Mouse (Mus musculus) midbrain, postnatal 0 days (tissue): ENCODE results near the gene Zbtb46. TPM values are rescaled to one million over a fixed set of nuclear protein-coding genes. Genes with fewer than 3 reads are reported as not detected.

Experiments
- ATAC-seq: fragments of 200-750 bp; cut with Nextera tagmentation; 2 replicates; pipeline ENCODE4 v1.8.0; 2017; ENCODE audit warnings: moderate number of reproducible peaks, mild to moderate bottlenecking, moderate TSS enrichment, moderate library complexity; ENCODE audit not compliant: low FRiP score
- DNase-seq: peaks from one replicate; pipeline ENCODE4 v3.0.0-alpha.2; 2015; ENCODE audit warnings: low spot score
- H3K27ac ChIP-seq: fragments of 300-500 bp; sonication (generic); 2 replicates; pipeline ENCODE4 v1.5.1; 2014; ENCODE audit warnings: low read depth, mild to moderate bottlenecking, low read length, mixed read lengths
- H3K27me3 ChIP-seq: fragments of 300-500 bp; sonication (generic); 2 replicates; pipeline ENCODE4 v1.6.1; 2014; ENCODE audit warnings: low read length, control low read depth, mixed read lengths; ENCODE audit not compliant: insufficient read depth
- H3K36me3 ChIP-seq: fragments of 300-500 bp; sonication (generic); 2 replicates; pipeline ENCODE4 v1.6.1; 2014; ENCODE audit warnings: low read length, control low read depth, mixed read lengths; ENCODE audit not compliant: insufficient read depth
- H3K4me1 ChIP-seq: fragments of 300-500 bp; sonication (generic); 2 replicates; pipeline ENCODE4 v1.6.1; 2014; ENCODE audit warnings: mild to moderate bottlenecking, control low read depth, antibody characterized with exemption, low read length, mixed read lengths; ENCODE audit not compliant: insufficient read depth
- H3K4me2 ChIP-seq: fragments of 300-500 bp; sonication (generic); 2 replicates; pipeline ENCODE4 v1.6.1; 2014; ENCODE audit warnings: low read depth, mild to moderate bottlenecking, low read length, mixed read lengths; ENCODE audit not compliant: poor library complexity, severe bottlenecking
- H3K4me3 ChIP-seq: fragments of 300-500 bp; sonication (generic); 2 replicates; pipeline ENCODE4 v1.5.1; 2014; ENCODE audit warnings: low read depth, mild to moderate bottlenecking, low read length, moderate library complexity
- H3K9ac ChIP-seq: fragments of 300-500 bp; sonication (generic); replicated peaks from 2 replicates; pipeline ENCODE4 v1.6.1; 2014; ENCODE audit warnings: mild to moderate bottlenecking, low read length, moderate library complexity, mixed read lengths; ENCODE audit not compliant: poor library complexity, severe bottlenecking
- H3K9me3 ChIP-seq: fragments of 300-500 bp; sonication (generic); 2 replicates; pipeline ENCODE4 v1.6.1; 2016; ENCODE audit warnings: low read length, control low read depth
- CTCF ChIP-seq: IDR thresholded peaks from 2 replicates; pipeline ENCODE4 v1.5.1; 2016; ENCODE audit warnings: antibody characterized with exemption, mild to moderate bottlenecking
- WGBS: fragments of 180-500 bp; shearing (Covaris S2); extraction: QIAGEN DNeasy Blood & Tissue Kit; methylation state at CpG from one replicate; pipeline ENCODE4 v1.1.7; 2014; 5-methylcytosine and 5-hydroxymethylcytosine counted together
- polyA plus RNA-seq: library from polyadenylated mRNA; unstranded; fragments of >200 nt; fragmentation: Nextera tagmentation; extraction: Ambion mirVana; gene quantifications from 2 replicates; pipeline ENCODE4 v1.2.1, GENCODE M21; 2015
- total RNA-seq: library from RNA; depleted of rRNA; stranded (reverse); fragments of >200 nt; gene quantifications from 2 replicates; pipeline ENCODE4 v1.2.3, GENCODE M21; 2014

Zbtb46 gene
- total and polyA plus RNA-seq, 2 experiments from 2014 or later, result 18.4 to 25.8 TPM

DNA sequence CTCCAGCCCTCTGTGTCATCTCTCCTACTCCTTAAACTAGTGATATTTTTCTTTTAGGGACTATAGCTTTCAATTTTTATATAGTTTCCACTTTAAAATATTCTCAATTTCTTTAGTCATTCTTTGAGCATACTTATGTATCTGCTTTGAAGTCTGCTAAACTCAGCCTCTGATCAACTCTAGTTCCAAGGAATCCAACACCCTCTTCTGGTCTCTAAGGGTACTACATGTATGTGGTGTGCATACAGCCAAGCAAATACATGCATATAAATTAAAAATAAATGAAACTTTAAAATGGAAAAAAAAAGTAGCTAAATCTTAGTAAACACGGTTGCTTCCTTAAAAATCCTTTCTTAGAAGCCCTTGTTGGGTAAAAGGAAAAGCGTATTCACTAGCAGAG is 83.4 kb downstream of the Zbtb46 start:
- Histone ChIP-seq H3K9ac (no peak overlapping the region), H3K27ac (no peak overlapping the region)
- peak; percentile 40 for DNase-seq

DNA sequence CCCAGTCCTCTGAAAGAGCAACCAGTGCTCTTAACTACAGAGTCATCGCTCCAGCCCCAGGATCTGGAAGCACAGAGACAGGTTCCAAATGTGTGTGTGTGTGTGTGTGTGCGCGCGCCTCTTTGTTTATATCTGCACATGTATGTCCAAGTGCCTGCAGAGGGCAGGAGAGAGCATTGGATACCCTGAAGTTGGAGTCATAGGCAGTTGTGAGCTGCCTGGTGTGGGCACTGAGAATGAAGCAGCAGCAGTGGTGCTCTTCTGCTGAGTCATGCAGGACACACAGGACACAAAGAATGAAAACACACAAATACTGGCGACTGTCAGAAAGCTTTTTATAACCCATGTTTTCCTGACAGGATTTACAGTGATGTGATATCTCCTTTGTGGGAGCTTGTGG is 89.2 kb downstream of the Zbtb46 start:
- no peaks in the 10 kb centered on the region for H3K9me3 ChIP-seq
- TF ChIP-seq CTCF, result peak; percentile 33
- ATAC-seq (no peak), DNase-seq (no peak)
- H3K4me3 ChIP-seq, result no peak overlapping the region
- H3K27me3 ChIP-seq, result no peaks in the 10 kb centered on the region
- peaks cover 10% of the 10 kb centered on the region for H3K4me1 ChIP-seq
- H3K4me2 ChIP-seq, result no peak overlapping the region
- H3K9ac ChIP-seq, result no peak overlapping the region
- H3K27ac ChIP-seq, result no peak overlapping the region
- H3K36me3 ChIP-seq, result no peaks in the 10 kb centered on the region; the same call in 1 of the 2 replicates
- WGBS, result 97% methylated on average over 5 of the region's 5 CpGs

More for the DNA sequence above, 83.4 kb downstream of the Zbtb46 start:
- Histone ChIP-seq H3K27me3 (no peaks in the 10 kb centered on the region), H3K36me3 (peaks cover 27% of the 10 kb centered on the region), H3K4me2 (no peak overlapping the region), H3K4me3 (no peak overlapping the region), H3K4me1 (no peaks in the 10 kb centered on the region), H3K9me3 (no peaks in the 10 kb centered on the region)
- no peak for ATAC-seq
- 95% methylated on average over 2 of the region's 2 CpGs for WGBS
- peak; percentile 62 for TF ChIP-seq CTCF

DNA sequence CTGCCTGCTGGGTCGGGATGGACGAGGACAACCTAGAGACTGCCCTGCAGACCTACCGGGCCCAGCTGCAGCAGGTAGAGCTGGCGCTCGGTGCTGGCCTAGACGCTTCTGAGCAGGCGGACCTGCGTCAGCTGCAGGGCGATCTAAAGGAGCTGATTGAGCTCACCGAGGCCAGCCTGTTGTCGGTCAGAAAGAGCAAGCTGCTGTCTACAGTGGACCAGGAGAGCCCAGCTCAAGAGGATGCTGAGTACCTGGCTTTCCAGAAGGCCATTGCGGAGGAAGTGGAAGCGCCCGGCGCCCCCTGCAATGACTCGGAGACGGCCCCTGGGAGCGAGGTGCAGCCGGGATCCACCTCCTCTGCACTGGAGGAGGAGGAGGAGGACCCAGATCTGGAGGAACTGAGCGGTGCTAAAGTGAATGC is 93.6 kb downstream of the Zbtb46 start:
- Histone ChIP-seq H3K4me1 (peaks cover 16% of the 10 kb centered on the region), H3K9ac (peak overlapping the region; percentile 86), H3K36me3 (peaks cover 18% of the 10 kb centered on the region), H3K4me2 (peak overlapping the region; percentile 98), H3K4me3 (peak overlapping the region; percentile 83), H3K9me3 (no peaks in the 10 kb centered on the region), H3K27me3 (no peaks in the 10 kb centered on the region), H3K27ac (peak overlapping the region; percentile 92)
- 1% methylated on average over 20 of the region's 20 CpGs for WGBS
- no peak for TF ChIP-seq CTCF
- peak; percentile 64 for ATAC-seq
- peak; percentile 8 for DNase-seq

DNA sequence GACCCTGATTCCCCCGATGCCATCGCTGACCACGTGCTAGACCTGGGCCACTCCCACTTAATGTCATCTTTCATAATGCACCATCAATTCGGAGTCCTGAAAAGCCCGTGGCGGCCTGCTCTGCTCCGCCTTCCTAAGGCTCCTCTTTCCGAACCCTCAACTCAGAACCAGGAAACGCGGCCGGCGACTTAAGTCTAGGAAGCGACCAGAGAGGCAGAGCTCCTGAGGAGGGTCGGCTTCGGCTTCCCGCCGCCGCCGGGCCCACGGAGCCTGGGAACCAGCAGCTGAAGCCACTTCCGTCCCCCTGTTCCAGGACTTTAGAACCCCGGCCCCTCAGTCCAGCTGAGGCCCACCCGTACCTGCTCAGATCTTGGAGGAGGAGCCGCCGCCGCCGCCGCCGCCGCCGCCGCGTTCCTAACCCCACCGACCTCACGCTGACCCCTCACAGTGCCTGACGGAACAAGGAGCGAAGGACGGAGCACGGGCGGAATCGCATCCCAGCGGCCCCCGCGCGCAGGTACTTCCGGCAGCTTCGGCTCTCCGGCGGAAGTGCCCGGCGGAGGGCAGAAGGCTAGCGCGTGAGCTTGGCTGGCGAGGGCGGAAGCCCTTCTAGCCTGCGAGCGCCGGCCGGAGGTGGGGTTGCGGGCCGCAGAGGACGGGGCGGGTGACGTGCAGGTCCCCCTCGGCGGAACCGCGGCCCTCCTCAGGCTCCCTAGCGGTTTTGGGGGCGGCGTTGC is 94.2 kb downstream of the Zbtb46 start, which contains the start of the genes Zgpat and Arfrp1:
Gene Zgpat (plus strand): TSS at position 69 of the 737 bp plus-strand sequence.
Gene Arfrp1 (minus strand): TSS at position 545 of the 737 bp plus-strand sequence.
- peak within 1 kb of the TSS; percentile 83 for H3K4me3 ChIP-seq
- H3K9ac ChIP-seq, result peak within 1 kb of the TSS; percentile 86
- peak; percentile 90 for ATAC-seq
- peaks cover 25% of the 10 kb centered on the region for H3K36me3 ChIP-seq
- TF ChIP-seq CTCF, result peak; percentile 23; the same call in 1 of the 2 replicates
- peak; percentile 90 for DNase-seq
- peak within 1 kb of the TSS; percentile 92 for H3K27ac ChIP-seq
- H3K4me1 ChIP-seq, result peaks cover 16% of the 10 kb centered on the region
- WGBS, result under 1% methylated on average over 63 of the region's 71 CpGs
- H3K4me2 ChIP-seq, result peak within 1 kb of the TSS; percentile 98
- no peaks in the 10 kb centered on the region for H3K27me3 ChIP-seq
- no peaks in the 10 kb centered on the region for H3K9me3 ChIP-seq

DNA sequence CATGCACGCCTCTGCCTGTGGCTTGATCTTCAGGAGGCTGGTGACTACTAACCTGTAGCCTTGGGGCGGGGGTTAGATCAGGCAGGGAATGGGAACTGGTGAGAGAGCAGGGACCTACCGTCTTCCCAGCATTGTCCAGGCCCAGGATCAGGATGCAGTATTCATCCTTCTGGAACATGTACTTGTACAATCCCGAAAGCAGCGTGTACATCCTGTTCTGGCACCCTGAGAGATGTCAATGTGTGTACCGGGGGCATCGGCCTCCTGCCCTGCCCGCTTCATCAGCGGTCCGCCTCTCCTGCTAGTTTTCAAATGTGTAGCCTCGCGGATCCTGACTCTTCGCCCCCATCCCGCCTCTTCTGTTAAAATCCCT is 94.8 kb downstream of the Zbtb46 start:
- Histone ChIP-seq H3K4me2 (peak overlapping the region; percentile 98), H3K4me1 (peaks cover 16% of the 10 kb centered on the region), H3K9ac (peak overlapping the region; percentile 86), H3K27me3 (no peaks in the 10 kb centered on the region), H3K9me3 (no peaks in the 10 kb centered on the region), H3K4me3 (peak overlapping the region; percentile 83), H3K27ac (peak overlapping the region; percentile 92), H3K36me3 (peaks cover 27% of the 10 kb centered on the region)
- WGBS, result 10% methylated on average over 14 of the region's 14 CpGs
- no peak for TF ChIP-seq CTCF
- ATAC-seq, result no peak; the same call in 1 of the 2 replicates
- DNase-seq, result no peak

DNA sequence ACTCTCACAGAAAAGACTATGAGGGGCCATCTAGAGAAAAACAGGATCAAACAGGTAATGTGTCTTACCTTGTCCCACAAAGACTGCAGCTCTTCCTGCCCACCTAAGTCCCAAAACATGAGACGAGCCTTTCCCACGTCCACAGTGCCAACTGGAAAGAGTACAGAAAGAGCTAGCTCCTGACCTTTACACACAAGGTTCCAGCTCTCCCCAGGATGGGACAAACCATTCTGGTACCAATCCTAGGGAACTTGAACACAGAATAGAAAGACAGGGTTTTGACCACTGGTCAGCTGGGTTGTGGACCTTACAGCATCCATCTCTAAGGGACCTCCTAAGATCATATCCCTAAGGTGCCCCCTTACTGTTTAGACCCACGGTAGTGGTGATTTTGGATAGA is 95.3 kb downstream of the Zbtb46 start:
- TF ChIP-seq CTCF, result no peak
- 79% methylated on average over 3 of the region's 3 CpGs for WGBS
- Histone ChIP-seq H3K36me3 (peaks cover 33% of the 10 kb centered on the region), H3K9ac (peak overlapping the region; percentile 86), H3K27me3 (no peaks in the 10 kb centered on the region), H3K27ac (no peak overlapping the region), H3K4me3 (peak overlapping the region; percentile 83), H3K4me2 (peak overlapping the region; percentile 98), H3K4me1 (peaks cover 16% of the 10 kb centered on the region), H3K9me3 (no peaks in the 10 kb centered on the region)
- DNase-seq, result no peak
- no peak for ATAC-seq
